Mouse (Mus musculus) intestine, embryonic 16.5 days (tissue): Measurements from ENCODE around the gene Car9. TPM values are rescaled to one million over a fixed set of nuclear protein-coding genes. Genes with fewer than 3 reads are reported as not detected.

Experiments
- ATAC-seq: fragments of 200-750 bp; cut with Nextera tagmentation; 2 replicates; pipeline ENCODE4 v1.8.0; 2017; ENCODE audit warnings: moderate TSS enrichment, moderate library complexity
- H3K27ac ChIP-seq: fragments of 300-500 bp; sonication (generic); 2 replicates; pipeline ENCODE4 v1.5.1; 2014; ENCODE audit warnings: mild to moderate bottlenecking, low read length
- H3K27me3 ChIP-seq: fragments of 300-500 bp; sonication (generic); replicated peaks from 2 replicates; pipeline ENCODE4 v1.6.1; 2014; ENCODE audit warnings: low read length, control low read depth, mixed read lengths; ENCODE audit not compliant: control insufficient read depth, insufficient read depth
- H3K36me3 ChIP-seq: fragments of 300-500 bp; sonication (generic); 2 replicates; pipeline ENCODE4 v1.6.1; 2014; ENCODE audit warnings: low read length, control low read depth; ENCODE audit not compliant: control insufficient read depth, insufficient read depth
- H3K4me1 ChIP-seq: fragments of 300-500 bp; sonication (generic); 2 replicates; pipeline ENCODE4 v1.6.1; 2014; ENCODE audit warnings: low read length, control low read depth, mixed read lengths; ENCODE audit not compliant: control insufficient read depth, insufficient read depth
- H3K4me2 ChIP-seq: fragments of 300-500 bp; sonication (generic); 2 replicates; pipeline ENCODE4 v1.6.1; 2014; ENCODE audit warnings: low read depth, low read length, control low read depth
- H3K4me3 ChIP-seq: fragments of 300-500 bp; sonication (generic); 2 replicates; pipeline ENCODE4 v1.5.1; 2014; ENCODE audit warnings: mild to moderate bottlenecking, low read length
- H3K9ac ChIP-seq: fragments of 300-500 bp; sonication (generic); 2 replicates; pipeline ENCODE4 v1.6.1; 2014; ENCODE audit warnings: low read depth, low read length
- H3K9me3 ChIP-seq: fragments of 300-500 bp; sonication (generic); 2 replicates; pipeline ENCODE4 v1.6.1; 2016; ENCODE audit warnings: low read length, control low read depth; ENCODE audit not compliant: control insufficient read depth
- WGBS: fragments of 180-500 bp; shearing (Covaris S2); extraction: QIAGEN DNeasy Blood & Tissue Kit; methylation state at CpG from one replicate; pipeline ENCODE4 v1.1.7; 2014; 5-methylcytosine and 5-hydroxymethylcytosine counted together
- polyA plus RNA-seq: library from polyadenylated mRNA; unstranded; fragments of >200 nt; fragmentation: Nextera tagmentation; extraction: Ambion mirVana; gene quantifications from 2 replicates; pipeline ENCODE4 v1.2.1, GENCODE M21; 2015

Gene Car9
- 25.0 and 25.2 TPM in 2 replicates for polyA plus RNA-seq

- H3K27ac ChIP-seq = peak within 1 kb of the TSS; percentile 86
These were observed at the start of gene Car9 for GRCm38 (mm10) chr4:43506536-43507185. TSS of gene Car9 (plus strand) at chr4:43506966.

GRCm38 (mm10) chr4:43457124-43457523 is 49.6 kb upstream of the Car9 start:
- Histone ChIP-seq H3K9me3 (no peaks in the 10 kb centered on the region), H3K27ac (no peak overlapping the region), H3K36me3 (no peaks in the 10 kb centered on the region), H3K9ac (no peak overlapping the region), H3K4me3 (no peak overlapping the region), H3K27me3 (peaks cover 16% of the 10 kb centered on the region), H3K4me2 (no peak overlapping the region), H3K4me1 (peaks cover 11% of the 10 kb centered on the region)
- WGBS = 19% methylated on average over 8 of the region's 8 CpGs
- ATAC-seq = no peak

More at GRCm38 (mm10) chr4:43506536-43507185, at the start of gene Car9:
- no peaks in the 10 kb centered on the region for H3K9me3 ChIP-seq
- ATAC-seq = peak; percentile 23
- H3K4me1 ChIP-seq = peaks cover 38% of the 10 kb centered on the region
- no peaks in the 10 kb centered on the region for H3K36me3 ChIP-seq
- 54% methylated on average over 9 of the region's 9 CpGs for WGBS
- no peaks in the 10 kb centered on the region for H3K27me3 ChIP-seq
- H3K4me2 ChIP-seq = peak within 1 kb of the TSS; percentile 77
- peak within 1 kb of the TSS; percentile 64 for H3K4me3 ChIP-seq
- peak within 1 kb of the TSS; percentile 78 for H3K9ac ChIP-seq

- no peak overlapping the region for H3K4me3 ChIP-seq
- no peak overlapping the region for H3K27ac ChIP-seq
- H3K4me1 ChIP-seq = no peaks in the 10 kb centered on the region
- H3K27me3 ChIP-seq = no peaks in the 10 kb centered on the region
- WGBS = 87% methylated on average over 5 of the region's 5 CpGs
- no peak overlapping the region for H3K9ac ChIP-seq
- H3K36me3 ChIP-seq = no peaks in the 10 kb centered on the region
- no peaks in the 10 kb centered on the region for H3K9me3 ChIP-seq
- no peak overlapping the region for H3K4me2 ChIP-seq
- ATAC-seq = no peak
These were observed 43.7 kb upstream of the Car9 start for GRCm38 (mm10) chr4:43463102-43463501.

- no peaks in the 10 kb centered on the region for H3K27me3 ChIP-seq
- no peak overlapping the region for H3K27ac ChIP-seq
- no peak overlapping the region for H3K9ac ChIP-seq
- no peak overlapping the region for H3K4me2 ChIP-seq
- no peaks in the 10 kb centered on the region for H3K4me1 ChIP-seq
- no peak for ATAC-seq
- WGBS = 89% methylated on average over 6 of the region's 6 CpGs
- H3K36me3 ChIP-seq = no peaks in the 10 kb centered on the region
- no peak overlapping the region for H3K4me3 ChIP-seq
- no peaks in the 10 kb centered on the region for H3K9me3 ChIP-seq
These were observed 40.8 kb upstream of the Car9 start for GRCm38 (mm10) chr4:43465935-43466334.

- WGBS = 94% methylated on average over 7 of the region's 7 CpGs
- H3K36me3 ChIP-seq = no peaks in the 10 kb centered on the region
These were observed 39.9 kb upstream of the Car9 start for GRCm38 (mm10) chr4:43466872-43467271.

GRCm38 (mm10) chr4:43470301-43470700 is 36.5 kb upstream of the Car9 start:
- WGBS = 91% methylated on average over 10 of the region's 10 CpGs
- H3K4me3 ChIP-seq = no peak overlapping the region
- no peak overlapping the region for H3K9ac ChIP-seq
- no peaks in the 10 kb centered on the region for H3K4me1 ChIP-seq
- no peaks in the 10 kb centered on the region for H3K27me3 ChIP-seq
- no peak overlapping the region for H3K4me2 ChIP-seq
- no peak overlapping the region for H3K27ac ChIP-seq
- H3K9me3 ChIP-seq = no peaks in the 10 kb centered on the region
- H3K36me3 ChIP-seq = no peaks in the 10 kb centered on the region
- ATAC-seq = no peak

More at GRCm38 (mm10) chr4:43466872-43467271, 39.9 kb upstream of the Car9 start:
- Histone ChIP-seq H3K9me3 (no peaks in the 10 kb centered on the region), H3K27ac (no peak overlapping the region), H3K9ac (no peak overlapping the region), H3K4me3 (no peak overlapping the region), H3K4me2 (no peak overlapping the region), H3K4me1 (no peaks in the 10 kb centered on the region), H3K27me3 (no peaks in the 10 kb centered on the region)
- no peak for ATAC-seq

GRCm38 (mm10) chr4:43473636-43474035 is 33.1 kb upstream of the Car9 start:
- no peak overlapping the region for H3K9ac ChIP-seq
- H3K27ac ChIP-seq = no peak overlapping the region
- WGBS = 71% methylated on average over 1 of the region's 1 CpGs
- no peak overlapping the region for H3K4me3 ChIP-seq
- no peaks in the 10 kb centered on the region for H3K9me3 ChIP-seq
- no peaks in the 10 kb centered on the region for H3K36me3 ChIP-seq
- no peak overlapping the region for H3K4me2 ChIP-seq
- H3K27me3 ChIP-seq = no peaks in the 10 kb centered on the region
- ATAC-seq = no peak
- H3K4me1 ChIP-seq = no peaks in the 10 kb centered on the region

- no peak for ATAC-seq
- Histone ChIP-seq H3K9me3 (no peaks in the 10 kb centered on the region), H3K4me2 (no peak overlapping the region), H3K36me3 (no peaks in the 10 kb centered on the region), H3K27me3 (no peaks in the 10 kb centered on the region), H3K4me1 (no peaks in the 10 kb centered on the region), H3K9ac (no peak overlapping the region), H3K27ac (no peak overlapping the region), H3K4me3 (no peak overlapping the region)
- 84% methylated on average over 6 of the region's 6 CpGs for WGBS
These were observed 30.2 kb upstream of the Car9 start for GRCm38 (mm10) chr4:43476604-43477003.

GRCm38 (mm10) chr4:43477857-43478533 is 28.8 kb upstream of the Car9 start:
- H3K4me2 ChIP-seq = peak overlapping the region; percentile 54
- H3K9me3 ChIP-seq = no peaks in the 10 kb centered on the region
- peak overlapping the region; percentile 50 for H3K9ac ChIP-seq
- H3K27ac ChIP-seq = no peak overlapping the region
- H3K4me3 ChIP-seq = peak overlapping the region; percentile 35
- no peaks in the 10 kb centered on the region for H3K36me3 ChIP-seq
- H3K4me1 ChIP-seq = 0 out of 2 replicates have a peak, but pooled peaks cover 5% of the 10 kb centered on the region
- WGBS = 19% methylated on average over 11 of the region's 11 CpGs
- ATAC-seq = peak; percentile 81
- no peaks in the 10 kb centered on the region for H3K27me3 ChIP-seq
